Mouse (Mus musculus) kidney, adult 2 months (tissue): Measurements from ENCODE around the gene Crybb3.

Experiments
- CTCF ChIP-seq: fragments of 200-500 bp; conservative IDR thresholded peaks from 2 replicates; pipeline ENCODE4 v1.5.1; 2011; ENCODE audit warnings: low read depth, mild to moderate bottlenecking, control low read depth, low read length, moderate library complexity, mixed read lengths; ENCODE audit not compliant: insufficient read depth, insufficient read length
- POLR2A ChIP-seq: fragments of 200-500 bp; IDR thresholded peaks from one replicate; pipeline ENCODE4 v1.6.1; 2011; ENCODE audit warnings: low read depth, low read length, control low read depth

DNA sequence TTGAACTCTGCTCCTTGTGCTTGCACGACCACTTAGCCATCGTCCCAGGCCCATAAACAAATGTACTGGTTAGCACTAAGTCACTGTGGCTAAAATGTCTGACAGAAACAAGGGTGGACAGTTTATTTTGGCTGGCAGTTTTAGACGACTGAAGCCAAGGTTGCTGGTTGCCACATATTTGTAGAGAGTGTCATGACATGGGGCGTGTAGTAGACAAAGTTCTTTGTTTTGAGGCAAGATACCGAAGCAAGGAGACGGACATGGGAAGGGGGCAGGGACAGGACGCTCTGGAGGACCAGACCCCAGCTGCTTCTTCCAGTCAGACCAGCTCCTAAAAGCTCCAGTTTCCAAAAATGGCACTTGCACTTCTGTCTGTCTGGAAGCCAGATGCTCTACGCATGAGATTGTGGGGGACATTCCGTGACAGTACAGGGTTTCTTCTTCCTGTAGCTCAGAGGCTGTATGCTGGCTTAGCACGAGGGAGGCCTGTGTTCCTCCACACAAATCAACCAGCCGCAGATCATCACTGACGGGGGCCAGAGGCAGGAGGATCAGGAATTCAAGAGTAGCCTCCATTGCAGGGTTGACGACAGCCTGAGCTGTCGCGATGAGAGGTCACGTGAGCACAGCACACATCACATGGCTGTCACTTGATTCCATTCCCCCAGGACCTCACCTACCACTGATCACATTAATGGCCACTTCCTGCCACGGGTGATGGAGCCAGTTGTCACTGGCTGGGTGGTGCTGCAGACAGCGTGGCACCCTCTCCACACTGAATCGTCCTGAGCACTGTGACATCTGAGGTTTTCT lies 1.2 kb upstream of the Crybb3 start:
- no peak for TF ChIP-seq CTCF
- TF ChIP-seq POLR2A = no peak
